Mouse (Mus musculus) lung, embryonic 16.5 days (tissue): ENCODE results near the gene Rabac1. TPM values are rescaled to one million over a fixed set of nuclear protein-coding genes. Genes with fewer than 3 reads are reported as not detected.
A peak's percentile ranks its signal among the peaks of the same experiment; 100 is the strongest.

Source experiments
- ATAC-seq: fragments of 200-750 bp; cut with Nextera tagmentation; 2 replicates; pipeline ENCODE4 v1.8.0; 2017; ENCODE audit warnings: low read depth, mild to moderate bottlenecking, moderate library complexity
- H3K27ac ChIP-seq: fragments of 300-500 bp; sonication (generic); 2 replicates; pipeline ENCODE4 v1.5.1; 2014; ENCODE audit warnings: mild to moderate bottlenecking, control low read depth, low read length
- H3K27me3 ChIP-seq: fragments of 300-500 bp; sonication (generic); 2 replicates; pipeline ENCODE4 v1.6.1; 2014; ENCODE audit warnings: low read depth, low read length, mixed read lengths; ENCODE audit not compliant: control insufficient read depth, insufficient read depth
- H3K36me3 ChIP-seq: fragments of 300-500 bp; sonication (generic); 2 replicates; pipeline ENCODE4 v1.6.1; 2014; ENCODE audit warnings: low read length; ENCODE audit not compliant: control insufficient read depth, insufficient read depth
- H3K4me1 ChIP-seq: fragments of 300-500 bp; sonication (generic); replicated peaks from 2 replicates; pipeline ENCODE4 v1.6.1; 2014; ENCODE audit warnings: low read length, mixed read lengths; ENCODE audit not compliant: control insufficient read depth, insufficient read depth
- H3K4me2 ChIP-seq: fragments of 300-500 bp; sonication (generic); 2 replicates; pipeline ENCODE4 v1.6.1; 2014; ENCODE audit warnings: low read depth, low read length, control low read depth
- H3K4me3 ChIP-seq: fragments of 300-500 bp; sonication (generic); 2 replicates; pipeline ENCODE4 v1.5.1; 2014; ENCODE audit warnings: mild to moderate bottlenecking, low read length, control low read depth
- H3K9ac ChIP-seq: fragments of 300-500 bp; sonication (generic); 2 replicates; pipeline ENCODE4 v1.6.1; 2014; ENCODE audit warnings: low read length, control low read depth
- H3K9me3 ChIP-seq: fragments of 300-500 bp; sonication (generic); 2 replicates; pipeline ENCODE4 v1.6.1; 2016; ENCODE audit warnings: low read length; ENCODE audit not compliant: control insufficient read depth
- WGBS: fragments of 180-500 bp; shearing (Covaris S2); extraction: QIAGEN DNeasy Blood & Tissue Kit; methylation state at CpG from one replicate; pipeline ENCODE4 v1.1.7; 2014; 5-methylcytosine and 5-hydroxymethylcytosine counted together
- polyA plus RNA-seq: library from polyadenylated mRNA; unstranded; fragments of >200 nt; fragmentation: Nextera tagmentation; extraction: Ambion mirVana; gene quantifications from 2 replicates; pipeline ENCODE4 v1.2.1, GENCODE M21; 2015

Rabac1 gene
- polyA plus RNA-seq, result 180 and 202 TPM in 2 replicates

DNA sequence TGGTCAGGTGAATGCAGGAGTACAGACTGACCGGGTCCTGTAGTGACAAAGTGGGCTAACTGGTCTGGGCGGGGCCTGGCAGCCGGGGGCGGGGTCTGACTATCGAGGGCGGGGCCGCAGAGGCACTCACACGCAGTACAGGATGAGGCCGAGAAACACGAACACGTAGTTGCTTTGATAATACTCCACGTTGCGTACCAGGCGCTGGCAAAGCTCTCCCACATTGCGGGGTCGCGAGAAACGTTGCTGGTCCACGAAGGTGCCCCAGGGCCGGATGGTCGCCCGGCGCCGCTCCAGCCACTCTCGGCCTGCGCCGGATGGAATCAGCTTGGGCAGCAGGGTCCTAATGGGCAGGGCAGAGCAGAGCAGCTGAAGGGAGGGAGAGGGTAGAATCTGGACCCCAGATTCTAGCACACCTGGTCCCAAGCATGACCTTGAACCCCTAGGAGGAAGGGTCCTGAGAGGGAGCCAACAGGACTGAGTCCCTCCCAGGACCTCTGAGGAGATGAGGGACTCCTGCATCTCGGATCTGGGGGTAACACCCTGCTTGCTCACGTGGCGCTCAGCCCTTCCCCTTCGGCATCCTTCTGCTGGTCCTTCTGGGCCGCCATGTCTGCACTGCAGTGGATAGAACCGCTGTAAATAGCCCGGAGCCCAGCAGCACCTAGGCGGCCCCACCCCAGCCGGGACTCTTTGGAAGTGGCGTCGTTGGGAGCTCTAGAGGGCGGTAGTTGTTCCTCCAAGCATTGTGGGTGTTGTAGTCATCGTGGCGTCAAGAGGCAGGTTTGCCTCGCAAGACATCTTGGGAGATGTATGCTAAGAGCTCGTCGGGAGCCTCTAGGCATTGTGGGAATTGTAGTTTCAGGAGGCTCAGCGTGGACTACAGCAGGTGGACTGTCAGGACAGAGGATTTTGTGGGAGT lies at the start of gene Rabac1:
Gene Rabac1, minus strand, starts transcription at position 783 of the 922 bp plus-strand sequence.
- Histone ChIP-seq H3K4me3 (peak within 1 kb of the TSS; percentile 85), H3K9ac (peak within 1 kb of the TSS; percentile 84), H3K4me2 (peak within 1 kb of the TSS; percentile 68), H3K36me3 (no peaks in the 10 kb centered on the region), H3K4me1 (peaks cover 7% of the 10 kb centered on the region), H3K27ac (peak within 1 kb of the TSS; percentile 77), H3K27me3 (no peaks in the 10 kb centered on the region), H3K9me3 (no peaks in the 10 kb centered on the region)
- ATAC-seq, result peak; percentile 94
- under 1% methylated on average over 45 of the region's 45 CpGs for WGBS

DNA sequence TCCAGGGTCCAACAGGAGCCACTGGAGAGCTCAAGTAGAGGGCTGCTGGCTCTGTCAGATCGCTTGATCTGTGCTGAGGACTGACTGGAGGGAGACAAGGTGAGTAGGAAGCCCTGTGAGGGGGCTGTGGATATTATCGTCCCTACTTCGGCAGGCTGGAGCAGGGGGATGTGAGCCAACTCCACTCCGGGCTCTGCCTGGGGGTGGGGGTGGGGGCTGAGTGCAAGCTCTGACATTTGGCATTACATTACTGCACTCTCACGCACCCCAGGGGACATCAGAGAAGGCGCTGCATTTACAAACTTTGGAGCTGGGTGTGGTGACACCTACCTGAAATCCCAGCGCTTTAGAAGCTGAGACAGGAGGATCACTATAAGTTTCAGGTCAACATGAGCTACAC lies 39.0 kb upstream of the Rabac1 start:
- Histone ChIP-seq H3K4me2 (no peak overlapping the region), H3K9me3 (no peaks in the 10 kb centered on the region), H3K4me3 (no peak overlapping the region), H3K4me1 (peaks cover 6% of the 10 kb centered on the region; the same call in 1 of the 2 replicates), H3K27ac (no peak overlapping the region), H3K9ac (no peak overlapping the region), H3K27me3 (peaks cover 53% of the 10 kb centered on the region), H3K36me3 (peaks cover 3% of the 10 kb centered on the region; the same call in 1 of the 2 replicates)
- no peak for ATAC-seq
- whole genome bisulfite sequencing, result 61% methylated on average over 7 of the region's 7 CpGs

DNA sequence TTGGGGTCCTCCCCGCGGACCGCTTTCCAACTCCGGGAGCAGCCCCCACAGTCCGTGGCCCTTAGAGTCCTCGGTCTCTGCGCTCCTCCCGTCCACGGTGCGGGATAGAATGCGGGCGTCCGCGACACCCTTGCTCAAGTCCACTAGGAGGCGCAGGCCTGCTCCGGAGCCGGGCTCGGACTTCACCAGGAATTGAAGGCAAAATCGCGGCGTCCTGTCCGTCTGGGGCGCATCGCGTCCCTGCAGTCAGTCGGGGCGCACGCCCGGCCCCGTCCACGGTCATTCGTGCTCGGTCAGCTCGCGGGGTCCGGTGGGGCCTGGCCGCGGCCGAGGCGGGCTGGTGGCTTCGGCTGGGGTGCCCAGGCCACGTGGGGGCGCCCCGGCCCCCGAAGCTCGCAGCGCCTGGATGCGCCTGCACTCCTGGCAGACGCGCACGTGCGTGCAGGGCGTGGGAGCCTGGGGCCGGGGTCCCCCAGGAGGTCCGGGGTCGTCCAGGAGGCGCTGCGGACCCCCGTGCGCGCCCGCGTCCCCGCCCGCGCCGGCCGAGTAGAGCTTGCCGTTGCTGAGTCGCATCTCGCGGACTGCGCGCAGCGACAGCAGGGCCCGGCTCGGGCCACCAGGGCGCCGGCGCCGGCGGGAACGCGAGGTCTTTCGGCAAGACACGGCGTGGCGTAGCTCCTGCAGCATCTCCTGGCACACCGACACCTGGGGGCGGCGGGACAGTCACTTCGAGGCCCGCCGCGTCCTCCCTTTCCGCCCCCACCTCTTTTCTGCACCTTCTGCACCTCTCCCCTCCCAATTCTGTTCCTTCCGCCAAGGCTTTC lies 37.7 kb upstream of the Rabac1 start:
- H3K27ac ChIP-seq, result no peak overlapping the region
- no peaks in the 10 kb centered on the region for H3K9me3 ChIP-seq
- WGBS, result 2% methylated on average over 87 of the region's 97 CpGs
- peak overlapping the region; percentile 66 for H3K4me2 ChIP-seq
- peaks cover 2% of the 10 kb centered on the region; the same call in 1 of the 2 replicates for H3K36me3 ChIP-seq
- H3K4me1 ChIP-seq, result peaks cover 6% of the 10 kb centered on the region; the same call in 1 of the 2 replicates
- peak overlapping the region; percentile 28; the same call in 1 of the 2 replicates for H3K9ac ChIP-seq
- peaks cover 66% of the 10 kb centered on the region for H3K27me3 ChIP-seq
- peak overlapping the region; percentile 42 for H3K4me3 ChIP-seq
- ATAC-seq, result peak; percentile 23; the same call in 1 of the 2 replicates

DNA sequence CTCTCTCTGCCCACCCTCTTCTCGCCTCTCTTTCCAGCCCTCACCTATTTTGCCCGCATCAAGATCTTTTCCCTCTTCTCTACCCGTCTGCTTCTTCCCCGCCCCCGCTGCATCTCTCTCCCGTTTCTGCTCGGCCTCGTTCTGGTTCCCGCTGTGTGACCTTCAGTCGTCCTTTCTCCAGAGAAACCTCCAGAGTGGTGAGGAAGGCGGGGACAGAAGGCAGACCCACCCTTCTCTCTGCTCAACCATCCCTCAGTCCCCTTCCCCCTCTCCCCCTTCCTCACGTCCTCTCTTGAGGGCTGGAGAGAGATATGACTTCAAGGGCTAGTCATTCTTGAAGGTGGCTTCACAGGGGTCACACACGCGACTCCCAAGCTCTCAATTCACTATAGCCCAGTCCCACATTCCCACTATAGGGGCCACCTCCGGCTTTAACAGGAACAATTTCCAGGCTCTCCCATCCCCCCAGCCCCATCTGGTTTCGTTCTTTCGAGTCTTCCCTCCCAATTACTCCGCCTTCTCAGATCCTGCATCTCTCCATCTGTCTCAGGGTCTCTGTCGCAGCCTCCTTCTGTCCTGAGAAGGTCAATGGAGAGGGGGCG lies 36.6 kb upstream of the Rabac1 start:
- Histone ChIP-seq H3K36me3 (no peaks in the 10 kb centered on the region), H3K9me3 (no peaks in the 10 kb centered on the region), H3K27me3 (peaks cover 73% of the 10 kb centered on the region), H3K4me3 (no peak overlapping the region), H3K27ac (no peak overlapping the region), H3K4me1 (peaks cover 6% of the 10 kb centered on the region; the same call in 1 of the 2 replicates), H3K4me2 (no peak overlapping the region), H3K9ac (no peak overlapping the region)
- 12% methylated on average over 20 of the region's 20 CpGs for WGBS
- ATAC-seq, result no peak

DNA sequence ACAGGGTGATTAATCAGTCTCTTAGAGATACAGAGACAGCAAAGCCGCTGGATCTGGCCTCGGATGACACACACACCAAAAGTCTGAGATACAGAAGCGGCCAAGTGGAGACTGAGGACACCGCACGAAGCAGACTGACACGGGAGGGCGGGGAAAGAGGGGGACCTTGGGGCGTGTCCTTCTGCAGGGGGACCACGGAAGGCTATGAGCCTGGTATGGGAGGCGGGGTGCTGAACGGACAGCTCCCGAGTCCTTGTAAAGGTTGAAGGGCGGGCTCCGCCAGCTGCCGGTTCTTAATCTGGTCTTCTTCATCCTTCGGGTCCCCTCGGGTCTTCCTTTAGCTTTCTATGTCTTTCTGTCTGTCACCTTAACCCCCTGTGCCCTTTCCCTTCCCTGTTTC lies 36.1 kb upstream of the Rabac1 start:
- no peak overlapping the region for H3K4me3 ChIP-seq
- peaks cover 73% of the 10 kb centered on the region for H3K27me3 ChIP-seq
- no peak overlapping the region for H3K9ac ChIP-seq
- ATAC-seq, result 0 out of 2 replicates have a peak, but pooled peaks have one; percentile 20
- no peaks in the 10 kb centered on the region for H3K9me3 ChIP-seq
- H3K4me2 ChIP-seq, result no peak overlapping the region
- peaks cover 6% of the 10 kb centered on the region; the same call in 1 of the 2 replicates for H3K4me1 ChIP-seq
- no peak overlapping the region for H3K27ac ChIP-seq
- H3K36me3 ChIP-seq, result no peaks in the 10 kb centered on the region
- WGBS, result under 1% methylated on average over 17 of the region's 17 CpGs

DNA sequence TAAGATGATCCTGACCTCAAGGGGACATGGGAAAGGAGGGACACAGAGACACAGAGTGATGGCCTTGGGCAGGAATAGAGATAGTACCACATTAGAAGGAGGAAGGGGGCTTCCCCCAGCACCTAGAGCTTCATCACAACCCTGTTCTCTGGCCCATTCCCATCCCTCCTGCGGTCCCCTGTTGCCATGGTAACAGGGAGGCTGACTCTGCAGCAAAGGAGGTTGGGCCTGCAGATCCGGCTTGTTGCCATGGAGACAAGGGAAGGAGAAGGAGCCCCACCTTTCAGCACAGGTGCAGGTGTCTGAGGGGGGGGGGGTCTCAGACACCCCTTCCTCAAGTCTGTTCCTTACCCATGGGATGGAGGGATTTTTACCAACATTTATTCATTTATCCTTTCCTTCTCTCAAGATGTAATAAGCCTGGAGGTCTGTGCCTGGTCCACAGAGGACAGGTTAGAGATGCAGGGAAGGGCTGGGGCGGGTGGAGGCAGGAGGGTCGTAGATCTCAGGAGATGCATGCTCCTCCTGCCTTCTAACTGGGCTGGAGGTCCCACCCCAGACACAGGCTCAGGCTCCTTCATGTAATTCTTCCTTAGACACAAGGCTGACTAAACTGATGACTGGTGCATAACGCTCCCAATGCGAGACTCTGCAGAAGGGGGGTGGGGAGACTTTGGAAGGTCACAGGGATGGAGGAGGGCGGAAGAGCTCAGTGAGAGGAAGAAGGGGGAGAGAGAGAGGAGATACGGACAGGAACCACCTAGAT lies 35.2 kb upstream of the Rabac1 start:
- H3K9me3 ChIP-seq, result no peaks in the 10 kb centered on the region
- peaks cover 73% of the 10 kb centered on the region for H3K27me3 ChIP-seq
- H3K27ac ChIP-seq, result no peak overlapping the region
- H3K9ac ChIP-seq, result no peak overlapping the region
- no peaks in the 10 kb centered on the region for H3K36me3 ChIP-seq
- 26% methylated on average over 8 of the region's 8 CpGs for WGBS
- no peak overlapping the region for H3K4me2 ChIP-seq
- no peak overlapping the region for H3K4me3 ChIP-seq
- no peak for ATAC-seq
- peaks cover 6% of the 10 kb centered on the region; the same call in 1 of the 2 replicates for H3K4me1 ChIP-seq

DNA sequence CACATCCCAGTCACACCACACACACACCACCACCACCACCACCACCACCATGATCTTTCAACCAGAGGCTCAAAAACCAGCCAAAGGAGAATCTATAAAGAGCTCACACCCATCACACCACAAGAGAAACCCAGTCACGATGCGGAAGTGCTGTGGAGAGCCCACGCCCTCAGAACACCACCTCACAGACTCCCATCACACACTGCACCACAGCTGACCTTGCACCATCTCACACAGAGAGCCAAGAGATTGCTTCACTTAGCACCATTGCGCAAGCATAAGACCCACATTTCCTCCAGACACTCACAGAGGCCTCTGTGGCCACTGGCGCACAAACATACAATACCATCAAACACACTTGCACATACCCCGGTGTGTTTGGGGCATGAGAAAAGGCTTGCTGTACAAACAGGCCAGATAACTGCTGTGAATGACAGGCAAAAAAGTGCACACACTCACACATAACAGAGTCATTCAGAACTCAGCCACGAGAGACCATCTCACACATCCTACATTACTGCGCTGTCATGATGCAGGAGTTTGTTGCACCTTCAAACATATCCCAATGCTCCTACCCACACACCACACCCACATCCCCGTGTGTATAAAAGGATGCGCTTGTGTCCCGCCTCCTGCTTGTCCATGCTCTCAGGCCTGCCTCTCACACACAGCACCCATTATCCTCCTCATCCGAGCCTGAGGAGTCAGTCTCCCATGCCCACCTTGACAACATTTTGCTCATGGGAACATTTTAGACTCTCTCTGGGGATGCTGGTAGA lies 34.2 kb upstream of the Rabac1 start:
- no peak overlapping the region for H3K4me2 ChIP-seq
- no peak overlapping the region for H3K4me3 ChIP-seq
- no peaks in the 10 kb centered on the region for H3K36me3 ChIP-seq
- H3K27me3 ChIP-seq, result peaks cover 71% of the 10 kb centered on the region
- 72% methylated on average over 12 of the region's 12 CpGs for WGBS
- no peak for ATAC-seq
- H3K9me3 ChIP-seq, result no peaks in the 10 kb centered on the region
- H3K9ac ChIP-seq, result no peak overlapping the region
- H3K4me1 ChIP-seq, result peaks cover 6% of the 10 kb centered on the region; the same call in 1 of the 2 replicates
- H3K27ac ChIP-seq, result no peak overlapping the region

DNA sequence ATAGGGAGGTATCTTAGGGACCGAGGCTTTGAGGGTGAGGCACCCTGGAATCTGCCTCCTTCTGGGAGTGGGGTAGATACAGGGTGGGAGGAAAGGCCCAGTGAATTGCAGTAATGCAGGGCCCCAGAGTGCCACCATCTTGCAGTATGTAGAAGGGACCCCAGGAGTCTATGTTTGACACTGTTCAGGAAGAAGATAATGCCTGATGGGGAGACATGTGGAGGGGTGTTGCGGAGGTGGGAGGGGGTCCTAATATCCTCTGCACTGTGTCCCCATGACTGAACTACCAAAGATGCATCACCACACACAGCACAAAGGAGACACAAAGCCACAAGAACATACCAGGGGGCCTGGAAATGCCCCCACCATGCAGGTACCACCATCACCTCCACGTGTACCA lies 33.6 kb upstream of the Rabac1 start:
- H3K4me3 ChIP-seq, result no peak overlapping the region
- no peak for ATAC-seq
- H3K27ac ChIP-seq, result no peak overlapping the region
- H3K4me1 ChIP-seq, result peaks cover 6% of the 10 kb centered on the region; the same call in 1 of the 2 replicates
- peaks cover 65% of the 10 kb centered on the region for H3K27me3 ChIP-seq
- H3K36me3 ChIP-seq, result no peaks in the 10 kb centered on the region
- no peak overlapping the region for H3K4me2 ChIP-seq
- no peak overlapping the region for H3K9ac ChIP-seq
- H3K9me3 ChIP-seq, result no peaks in the 10 kb centered on the region
- 48% methylated on average over 3 of the region's 3 CpGs for WGBS
